Mouse (Mus musculus) T-cell, adult 66 days (primary cell): ENCODE data around the gene Tmem144. TPM values are rescaled to one million over a fixed set of nuclear protein-coding genes. Genes with fewer than 3 reads are reported as not detected.

Experiments
- total RNA-seq, 2 experiments: library from RNA; stranded (reverse); gene quantifications; 3 replicates in 1 of 2; 4 replicates in 1 of 2; pipeline ENCODE4 v1.2.4; 2023

Gene Tmem144
- 1 to 10 TPM in 1 of 2 experiments, not detected in 1; 3.9 TPM for total RNA-seq

GRCm38 (mm10) chr3:79852654-79853166 lies at the start of gene Tmem144:
TSS of gene Tmem144 (minus strand) at chr3:79852773.

DNA sequence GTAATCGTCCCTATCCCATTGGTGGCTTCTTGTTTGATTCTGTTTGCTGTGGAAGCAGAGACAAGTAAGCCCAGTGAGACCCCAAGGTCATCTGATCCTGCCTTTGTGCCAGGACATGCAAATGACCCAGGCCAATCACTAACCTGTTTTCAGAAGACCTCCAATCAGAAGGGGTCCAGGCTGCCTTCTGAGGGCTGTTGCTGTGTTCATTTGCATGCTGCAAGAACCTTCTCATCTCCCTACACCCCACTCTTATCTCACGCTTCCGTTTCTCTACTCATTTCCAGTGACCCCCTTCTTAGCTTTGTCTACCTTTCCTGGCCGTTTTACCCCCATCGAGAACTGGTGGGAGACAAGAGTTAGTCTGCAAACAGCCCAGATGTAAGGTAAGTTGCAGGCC lies 31.7 kb upstream of the Tmem144 start, which contains the start of gene Fam198b:
Fam198b (plus strand) TSS at position 229 of the 400 bp plus-strand sequence.

Other genes starting within 250 kb of the Tmem144 start
- 1 to 10 TPM; 6.1 to 6.5 TPM for gene 4930579G24Rik, start 223.7 kb downstream of the Tmem144 start, total RNA-seq
- 10 to 100 TPM; 30.1 to 30.8 TPM for gene Etfdh, start 223.3 kb downstream of the Tmem144 start, total RNA-seq
- gene Rxfp1, start 114.9 kb downstream of the Tmem144 start, total RNA-seq: not detected
- not detected for gene Fam198b, start 31.8 kb upstream of the Tmem144 start, total RNA-seq